Mouse (Mus musculus): ENCODE results near the gene Ccnt2. TPM values are rescaled to one million over a fixed set of nuclear protein-coding genes. Genes with fewer than 3 reads are reported as not detected.

Ccnt2 gene
- polyA plus RNA-seq (2014; fragmentation: Nextera tagmentation; extraction: Ambion mirVana), result 64.6 and 68.2 TPM in 2 replicates

GRCm38 (mm10) chr1:127773803-127774500 is at the start of gene Ccnt2:
Ccnt2 (plus strand) TSS chr1:127774164.
- Histone ChIP-seq H3K27me3 (replicated peaks; ENCODE audit: control insufficient read depth, insufficient read depth, low read length) (no peaks in the 10 kb centered on the region), H3K4me3 (ENCODE audit: low read depth, low read length) (peak within 1 kb of the TSS; percentile 78), H3K36me3 (ENCODE audit: control insufficient read depth, insufficient read depth, low read length) (0 out of 2 replicates have a peak, but pooled peaks cover 3% of the 10 kb centered on the region), H3K4me2 (peak within 1 kb of the TSS; percentile 74), H3K9ac (ENCODE audit: low read depth, low read length) (peak within 1 kb of the TSS; percentile 92), H3K4me1 (replicated peaks; ENCODE audit: control insufficient read depth, insufficient read depth, low read length) (peaks cover 23% of the 10 kb centered on the region), H3K9me3 (ENCODE audit: control insufficient read depth, low read length) (no peaks in the 10 kb centered on the region), H3K27ac (ENCODE audit: low read depth, low read length) (peak within 1 kb of the TSS; percentile 93)
- under 1% methylated on average over 63 of the region's 63 CpGs for WGBS
- ATAC-seq (replicated peaks; ENCODE audit: low FRiP score) (peak; percentile 97), DNase-seq (ENCODE audit: low spot score) (peak; percentile 97)

GRCm38 (mm10) chr1:127729096-127729495 is 44.9 kb upstream of the Ccnt2 start, which contains the start of gene Acmsd:
Acmsd (plus strand) TSS chr1:127729413.
- DNase-seq (ENCODE audit: low spot score), result peak; percentile 6
- no peaks in the 10 kb centered on the region for H3K4me1 ChIP-seq (replicated peaks; ENCODE audit: control insufficient read depth, insufficient read depth, low read length)
- H3K4me3 ChIP-seq (ENCODE audit: low read depth, low read length), result no peak within 1 kb of the TSS
- H3K27ac ChIP-seq (ENCODE audit: low read depth, low read length), result no peak within 1 kb of the TSS
- ATAC-seq (replicated peaks; ENCODE audit: low FRiP score), result no peak
- no peak within 1 kb of the TSS for H3K4me2 ChIP-seq
- WGBS, result 85% methylated on average over 4 of the region's 4 CpGs
- no peaks in the 10 kb centered on the region for H3K27me3 ChIP-seq (replicated peaks; ENCODE audit: control insufficient read depth, insufficient read depth, low read length)
- no peaks in the 10 kb centered on the region for H3K9me3 ChIP-seq (ENCODE audit: control insufficient read depth, low read length)
- H3K36me3 ChIP-seq (ENCODE audit: control insufficient read depth, insufficient read depth, low read length), result no peaks in the 10 kb centered on the region
- no peak within 1 kb of the TSS for H3K9ac ChIP-seq (ENCODE audit: low read depth, low read length)

GRCm38 (mm10) chr1:127731086-127731485 is 42.9 kb upstream of the Ccnt2 start:
- Histone ChIP-seq H3K4me3 (ENCODE audit: low read depth, low read length) (no peak overlapping the region), H3K9me3 (ENCODE audit: control insufficient read depth, low read length) (no peaks in the 10 kb centered on the region), H3K27ac (ENCODE audit: low read depth, low read length) (no peak overlapping the region), H3K27me3 (replicated peaks; ENCODE audit: control insufficient read depth, insufficient read depth, low read length) (no peaks in the 10 kb centered on the region), H3K36me3 (ENCODE audit: control insufficient read depth, insufficient read depth, low read length) (no peaks in the 10 kb centered on the region), H3K9ac (ENCODE audit: low read depth, low read length) (no peak overlapping the region), H3K4me1 (replicated peaks; ENCODE audit: control insufficient read depth, insufficient read depth, low read length) (no peaks in the 10 kb centered on the region), H3K4me2 (no peak overlapping the region)
- ATAC-seq (replicated peaks; ENCODE audit: low FRiP score) (no peak), DNase-seq (ENCODE audit: low spot score) (no peak)
- 57% methylated on average over 3 of the region's 3 CpGs for WGBS

GRCm38 (mm10) chr1:127732435-127732834 is 41.5 kb upstream of the Ccnt2 start:
- ATAC-seq (replicated peaks; ENCODE audit: low FRiP score) (no peak), DNase-seq (ENCODE audit: low spot score) (no peak)
- H3K9me3 ChIP-seq (ENCODE audit: control insufficient read depth, low read length), result no peaks in the 10 kb centered on the region
- no peak overlapping the region for H3K27ac ChIP-seq (ENCODE audit: low read depth, low read length)
- no peaks in the 10 kb centered on the region for H3K36me3 ChIP-seq (ENCODE audit: control insufficient read depth, insufficient read depth, low read length)
- no peak overlapping the region for H3K9ac ChIP-seq (ENCODE audit: low read depth, low read length)
- WGBS, result 75% methylated on average over 3 of the region's 3 CpGs
- no peak overlapping the region for H3K4me3 ChIP-seq (ENCODE audit: low read depth, low read length)
- no peaks in the 10 kb centered on the region for H3K27me3 ChIP-seq (replicated peaks; ENCODE audit: control insufficient read depth, insufficient read depth, low read length)
- no peaks in the 10 kb centered on the region for H3K4me1 ChIP-seq (replicated peaks; ENCODE audit: control insufficient read depth, insufficient read depth, low read length)
- no peak overlapping the region for H3K4me2 ChIP-seq

- no peak overlapping the region for H3K27ac ChIP-seq (ENCODE audit: low read depth, low read length)
- H3K9ac ChIP-seq (ENCODE audit: low read depth, low read length), result no peak overlapping the region
- H3K27me3 ChIP-seq (replicated peaks; ENCODE audit: control insufficient read depth, insufficient read depth, low read length), result no peaks in the 10 kb centered on the region
Observed at GRCm38 (mm10) chr1:127732841-127733240, 41.1 kb upstream of the Ccnt2 start.

GRCm38 (mm10) chr1:127735356-127735755 is 38.6 kb upstream of the Ccnt2 start:
- no peaks in the 10 kb centered on the region for H3K4me1 ChIP-seq (replicated peaks; ENCODE audit: control insufficient read depth, insufficient read depth, low read length)
- H3K4me2 ChIP-seq, result no peak overlapping the region
- WGBS, result 68% methylated on average over 3 of the region's 3 CpGs
- no peak overlapping the region for H3K9ac ChIP-seq (ENCODE audit: low read depth, low read length)
- ATAC-seq (replicated peaks; ENCODE audit: low FRiP score) (no peak), DNase-seq (ENCODE audit: low spot score) (no peak)
- no peaks in the 10 kb centered on the region for H3K27me3 ChIP-seq (replicated peaks; ENCODE audit: control insufficient read depth, insufficient read depth, low read length)
- H3K4me3 ChIP-seq (ENCODE audit: low read depth, low read length), result no peak overlapping the region
- H3K27ac ChIP-seq (ENCODE audit: low read depth, low read length), result no peak overlapping the region
- H3K36me3 ChIP-seq (ENCODE audit: control insufficient read depth, insufficient read depth, low read length), result no peaks in the 10 kb centered on the region
- H3K9me3 ChIP-seq (ENCODE audit: control insufficient read depth, low read length), result no peaks in the 10 kb centered on the region

More at GRCm38 (mm10) chr1:127732841-127733240, 41.1 kb upstream of the Ccnt2 start:
- H3K4me3 ChIP-seq (ENCODE audit: low read depth, low read length), result no peak overlapping the region
- H3K36me3 ChIP-seq (ENCODE audit: control insufficient read depth, insufficient read depth, low read length), result no peaks in the 10 kb centered on the region
- no peak overlapping the region for H3K4me2 ChIP-seq
- H3K4me1 ChIP-seq (replicated peaks; ENCODE audit: control insufficient read depth, insufficient read depth, low read length), result no peaks in the 10 kb centered on the region
- H3K9me3 ChIP-seq (ENCODE audit: control insufficient read depth, low read length), result no peaks in the 10 kb centered on the region
- no peak for DNase-seq (ENCODE audit: low spot score)
- 75% methylated on average over 3 of the region's 3 CpGs for WGBS
- ATAC-seq (replicated peaks; ENCODE audit: low FRiP score), result no peak

- Histone ChIP-seq H3K27ac (ENCODE audit: low read depth, low read length) (no peak overlapping the region), H3K4me3 (ENCODE audit: low read depth, low read length) (no peak overlapping the region), H3K9ac (ENCODE audit: low read depth, low read length) (no peak overlapping the region), H3K4me2 (no peak overlapping the region), H3K9me3 (ENCODE audit: control insufficient read depth, low read length) (no peaks in the 10 kb centered on the region), H3K27me3 (replicated peaks; ENCODE audit: control insufficient read depth, insufficient read depth, low read length) (no peaks in the 10 kb centered on the region), H3K4me1 (replicated peaks; ENCODE audit: control insufficient read depth, insufficient read depth, low read length) (peaks cover 6% of the 10 kb centered on the region), H3K36me3 (ENCODE audit: control insufficient read depth, insufficient read depth, low read length) (no peaks in the 10 kb centered on the region)
- ATAC-seq (replicated peaks; ENCODE audit: low FRiP score) (no peak), DNase-seq (ENCODE audit: low spot score) (no peak)
- 76% methylated on average over 11 of the region's 11 CpGs for WGBS
Observed at GRCm38 (mm10) chr1:127750401-127751102, 23.4 kb upstream of the Ccnt2 start.

- Histone ChIP-seq H3K4me1 (replicated peaks; ENCODE audit: control insufficient read depth, insufficient read depth, low read length) (peaks cover 23% of the 10 kb centered on the region), H3K36me3 (ENCODE audit: control insufficient read depth, insufficient read depth, low read length) (no peaks in the 10 kb centered on the region), H3K4me3 (ENCODE audit: low read depth, low read length) (no peak overlapping the region), H3K27ac (ENCODE audit: low read depth, low read length) (peak overlapping the region; percentile 91), H3K9ac (ENCODE audit: low read depth, low read length) (peak overlapping the region; percentile 51), H3K9me3 (ENCODE audit: control insufficient read depth, low read length) (no peaks in the 10 kb centered on the region), H3K27me3 (replicated peaks; ENCODE audit: control insufficient read depth, insufficient read depth, low read length) (no peaks in the 10 kb centered on the region), H3K4me2 (peak overlapping the region; percentile 55; the same call in 1 of the 2 replicates)
- DNase-seq (ENCODE audit: low spot score) (no peak), ATAC-seq (replicated peaks; ENCODE audit: low FRiP score) (no peak)
- WGBS, result 46% methylated on average over 4 of the region's 4 CpGs
Observed at GRCm38 (mm10) chr1:127755806-127756205, 18.2 kb upstream of the Ccnt2 start.

All from liver, embryonic 11.5 days (tissue).